Mouse (Mus musculus): ENCODE data around the gene Ppp1r21. TPM values are rescaled to one million over a fixed set of nuclear protein-coding genes. Genes with fewer than 3 reads are reported as not detected.
A peak's percentile ranks its signal among the peaks of the same experiment; 100 is the strongest.

Ppp1r21 gene
- total RNA-seq, 1 experiment: 24.8 TPM

GRCm38 (mm10) chr17:88613721-88614120 lies 83.8 kb downstream of the Ppp1r21 start:
- H3K27ac ChIP-seq (ENCODE audit: insufficient read depth, low read depth, low read length, poor library complexity, severe bottlenecking): peak overlapping the region; percentile 36; the same call in 1 of the 2 replicates
- peak overlapping the region; percentile 10 to 33; a peak in 3 of 4 replicates for H3K4me3 ChIP-seq (ENCODE audit: insufficient read depth in 1 of 2, low read depth in 1 of 2, low read length in 2 of 2, poor library complexity in 1 of 2, severe bottlenecking in 1 of 2)
- peak overlapping the region; percentile 30; the same call in 1 of the 2 replicates for H3K9ac ChIP-seq (ENCODE audit: insufficient read depth, low read depth, low read length, poor library complexity, severe bottlenecking)
- TF ChIP-seq MAFK (IDR thresholded peaks at IDR 0.05; ENCODE audit: insufficient read depth, low read depth, low read length): no peak
- no peak for TF ChIP-seq HCFC1 (IDR thresholded peaks at IDR 0.05; ENCODE audit: borderline replicate concordance, insufficient read depth, low read length)
- TF ChIP-seq ZNF384 (IDR thresholded peaks at IDR 0.05; ENCODE audit: low read depth, low read length): no peak
- TF ChIP-seq CHD2 (IDR thresholded peaks at IDR 0.05; ENCODE audit: low read depth, low read length): no peak
- no peak for TF ChIP-seq ZC3H11A (IDR thresholded peaks at IDR 0.05; ENCODE audit: borderline replicate concordance, low read depth, low read length)
- DNase-seq (ENCODE audit: low read depth, low spot score): no peak
- peaks cover 3 to 15% of the 10 kb centered on the region in 2 experiments; a peak in 3 of 4 replicates for H3K4me1 ChIP-seq (ENCODE audit: control insufficient read depth in 2 of 2, insufficient read depth in 2 of 2, low read length in 2 of 2, poor library complexity in 1 of 2)
- in situ Hi-C loops (cut with MboI; ENCODE audit: low sequenced_read_pairs in 2 of 2, unreplicated experiment in 2 of 2): no loop called here
- H3K9me3 ChIP-seq (ENCODE audit: control insufficient read depth, insufficient read depth, low read depth, low read length): no peaks in the 10 kb centered on the region
- H3K36me3 ChIP-seq (ENCODE audit: control insufficient read depth, insufficient read depth, low read length, poor library complexity, severe bottlenecking): no peaks in the 10 kb centered on the region; the same call in 1 of the 2 replicates

GRCm38 (mm10) chr17:88614234-88614633 lies 84.3 kb downstream of the Ppp1r21 start:
- Histone ChIP-seq H3K9me3 (ENCODE audit: control insufficient read depth, insufficient read depth, low read depth, low read length) (no peaks in the 10 kb centered on the region), H3K4me1 (ENCODE audit: control insufficient read depth in 2 of 2, insufficient read depth in 2 of 2, low read length in 2 of 2, poor library complexity in 1 of 2) (peaks cover 3 to 15% of the 10 kb centered on the region in 2 experiments; a peak in 3 of 4 replicates), H3K27ac (ENCODE audit: insufficient read depth, low read depth, low read length, poor library complexity, severe bottlenecking) (peak overlapping the region; percentile 80; the same call in 1 of the 2 replicates), H3K36me3 (ENCODE audit: control insufficient read depth, insufficient read depth, low read length, poor library complexity, severe bottlenecking) (no peaks in the 10 kb centered on the region; the same call in 1 of the 2 replicates), H3K9ac (ENCODE audit: insufficient read depth, low read depth, low read length, poor library complexity, severe bottlenecking) (no peak overlapping the region), H3K4me3 (ENCODE audit: insufficient read depth in 1 of 2, low read depth in 1 of 2, low read length in 2 of 2, poor library complexity in 1 of 2, severe bottlenecking in 1 of 2) (no peak overlapping the region)
- DNase-seq (ENCODE audit: low read depth, low spot score): no peak
- TF ChIP-seq ZC3H11A (IDR thresholded peaks at IDR 0.05; ENCODE audit: borderline replicate concordance, low read depth, low read length) (no peak), MAFK (IDR thresholded peaks at IDR 0.05; ENCODE audit: insufficient read depth, low read depth, low read length) (no peak), CHD2 (IDR thresholded peaks at IDR 0.05; ENCODE audit: low read depth, low read length) (no peak), HCFC1 (IDR thresholded peaks at IDR 0.05; ENCODE audit: borderline replicate concordance, insufficient read depth, low read length) (no peak), ZNF384 (IDR thresholded peaks at IDR 0.05; ENCODE audit: low read depth, low read length) (no peak)
- in situ Hi-C loops (cut with MboI; ENCODE audit: low sequenced_read_pairs in 2 of 2, unreplicated experiment in 2 of 2): no loop called here

GRCm38 (mm10) chr17:88614733-88615132 lies 84.8 kb downstream of the Ppp1r21 start:
- no peaks in the 10 kb centered on the region for H3K9me3 ChIP-seq (ENCODE audit: control insufficient read depth, insufficient read depth, low read depth, low read length)
- TF ChIP-seq ZNF384 (IDR thresholded peaks at IDR 0.05; ENCODE audit: low read depth, low read length) (no peak), MAFK (IDR thresholded peaks at IDR 0.05; ENCODE audit: insufficient read depth, low read depth, low read length) (no peak), ZC3H11A (IDR thresholded peaks at IDR 0.05; ENCODE audit: borderline replicate concordance, low read depth, low read length) (no peak), HCFC1 (IDR thresholded peaks at IDR 0.05; ENCODE audit: borderline replicate concordance, insufficient read depth, low read length) (no peak), CHD2 (IDR thresholded peaks at IDR 0.05; ENCODE audit: low read depth, low read length) (no peak)
- H3K4me3 ChIP-seq (ENCODE audit: insufficient read depth in 1 of 2, low read depth in 1 of 2, low read length in 2 of 2, poor library complexity in 1 of 2, severe bottlenecking in 1 of 2): no peak overlapping the region
- in situ Hi-C loops (cut with MboI; ENCODE audit: low sequenced_read_pairs in 2 of 2, unreplicated experiment in 2 of 2): no loop called here
- no peak overlapping the region for H3K9ac ChIP-seq (ENCODE audit: insufficient read depth, low read depth, low read length, poor library complexity, severe bottlenecking)
- H3K36me3 ChIP-seq (ENCODE audit: control insufficient read depth, insufficient read depth, low read length, poor library complexity, severe bottlenecking): no peaks in the 10 kb centered on the region; the same call in 1 of the 2 replicates
- peak overlapping the region; percentile 80; the same call in 1 of the 2 replicates for H3K27ac ChIP-seq (ENCODE audit: insufficient read depth, low read depth, low read length, poor library complexity, severe bottlenecking)
- DNase-seq (ENCODE audit: low read depth, low spot score): no peak
- peaks cover 3 to 15% of the 10 kb centered on the region in 2 experiments; a peak in 3 of 4 replicates for H3K4me1 ChIP-seq (ENCODE audit: control insufficient read depth in 2 of 2, insufficient read depth in 2 of 2, low read length in 2 of 2, poor library complexity in 1 of 2)

- TF ChIP-seq ZC3H11A (IDR thresholded peaks at IDR 0.05; ENCODE audit: borderline replicate concordance, low read depth, low read length) (no peak), ZNF384 (IDR thresholded peaks at IDR 0.05; ENCODE audit: low read depth, low read length) (no peak), MAFK (IDR thresholded peaks at IDR 0.05; ENCODE audit: insufficient read depth, low read depth, low read length) (no peak), HCFC1 (IDR thresholded peaks at IDR 0.05; ENCODE audit: borderline replicate concordance, insufficient read depth, low read length) (no peak), CHD2 (IDR thresholded peaks at IDR 0.05; ENCODE audit: low read depth, low read length) (no peak)
- Histone ChIP-seq H3K27ac (ENCODE audit: insufficient read depth, low read depth, low read length, poor library complexity, severe bottlenecking) (no peak overlapping the region), H3K9me3 (ENCODE audit: control insufficient read depth, insufficient read depth, low read depth, low read length) (no peaks in the 10 kb centered on the region), H3K36me3 (ENCODE audit: control insufficient read depth, insufficient read depth, low read length, poor library complexity, severe bottlenecking) (no peaks in the 10 kb centered on the region; the same call in 1 of the 2 replicates), H3K4me3 (ENCODE audit: insufficient read depth in 1 of 2, low read depth in 1 of 2, low read length in 2 of 2, poor library complexity in 1 of 2, severe bottlenecking in 1 of 2) (no peak overlapping the region), H3K9ac (ENCODE audit: insufficient read depth, low read depth, low read length, poor library complexity, severe bottlenecking) (no peak overlapping the region), H3K4me1 (ENCODE audit: control insufficient read depth in 2 of 2, insufficient read depth in 2 of 2, low read length in 2 of 2, poor library complexity in 1 of 2) (peaks cover 3 to 15% of the 10 kb centered on the region in 2 experiments; a peak in 2 of 4 replicates)
- DNase-seq (ENCODE audit: low read depth, low spot score): no peak
- in situ Hi-C loops (cut with MboI; ENCODE audit: low sequenced_read_pairs in 2 of 2, unreplicated experiment in 2 of 2): no loop called here
Observed at GRCm38 (mm10) chr17:88615492-88616155, 85.7 kb downstream of the Ppp1r21 start.
